Comparison of ENCODE assay signal across 8 mouse cellular contexts in the genomic region with DNA sequence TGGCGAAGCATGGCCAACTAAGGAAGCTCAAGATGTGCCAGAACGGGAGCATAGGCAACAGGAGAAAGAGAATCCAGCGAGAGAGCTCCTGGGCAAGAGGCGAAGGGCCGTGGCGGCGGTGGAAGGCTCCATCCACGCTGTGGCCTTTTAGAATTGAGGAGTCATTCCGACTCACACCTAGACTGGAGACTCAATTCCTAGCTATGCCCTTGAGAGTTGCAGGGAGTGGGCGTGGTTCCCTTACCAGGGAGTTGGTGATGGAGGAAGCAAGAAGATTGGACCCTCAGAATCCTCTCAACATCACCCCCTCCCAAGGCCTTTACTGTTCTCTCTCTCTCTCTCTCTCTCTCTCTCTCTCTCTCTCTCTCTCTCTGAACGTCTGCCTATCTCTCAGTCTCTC. TPM values are rescaled to one million over a fixed set of nuclear protein-coding genes. Genes with fewer than 3 reads are reported as not detected.
DNase-seq lines count a peak whose midpoint lies in the region; ATAC-seq lines count a peak whose summit lies in the region.

No protein-coding gene starts in this region.

- H3K4me3 ChIP-seq in kidney, embryonic 16.5 days (ENCODE audit: low read length): peak overlapping the region; percentile 89
- H3K4me3 ChIP-seq in erythroblast, embryonic 14.5 days (replicated peaks): peak overlapping the region; percentile 93
- H3K4me3 ChIP-seq in liver, embryonic 11.5 days (ENCODE audit: low read depth, low read length): peak overlapping the region; percentile 70

- H3K9me3 ChIP-seq in kidney, embryonic 16.5 days (ENCODE audit: low read length): no peaks in the 10 kb centered on the region
- no peaks in the 10 kb centered on the region for H3K9me3 ChIP-seq in erythroblast, embryonic 14.5 days (ENCODE audit: control insufficient read depth, low read length)
- no peaks in the 10 kb centered on the region for H3K9me3 ChIP-seq in liver, embryonic 11.5 days (ENCODE audit: control insufficient read depth, low read length)

- H3K4me1 ChIP-seq in kidney, embryonic 16.5 days (ENCODE audit: insufficient read depth, low read length): peaks cover 9% of the 10 kb centered on the region
- H3K4me1 ChIP-seq in erythroblast, embryonic 14.5 days (ENCODE audit: control insufficient read depth): peaks cover 58% of the 10 kb centered on the region
- peaks cover 21% of the 10 kb centered on the region for H3K4me1 ChIP-seq in liver, embryonic 11.5 days (replicated peaks; ENCODE audit: control insufficient read depth, insufficient read depth, low read length)

- 0 out of 2 replicates have a peak, but pooled peaks cover 11% of the 10 kb centered on the region for H3K36me3 ChIP-seq in kidney, embryonic 16.5 days (ENCODE audit: insufficient read depth, low read length)
- H3K36me3 ChIP-seq in erythroblast, embryonic 14.5 days (ENCODE audit: control insufficient read depth): peaks cover 38% of the 10 kb centered on the region
- H3K36me3 ChIP-seq in liver, embryonic 11.5 days (ENCODE audit: control insufficient read depth, insufficient read depth, low read length): peaks cover 6% of the 10 kb centered on the region; the same call in 1 of the 2 replicates

- no peaks in the 10 kb centered on the region for H3K27me3 ChIP-seq in kidney, embryonic 16.5 days (ENCODE audit: insufficient read depth, low read length)
- H3K27me3 ChIP-seq in erythroblast, embryonic 14.5 days (ENCODE audit: control insufficient read depth): no peaks in the 10 kb centered on the region
- no peaks in the 10 kb centered on the region for H3K27me3 ChIP-seq in liver, embryonic 11.5 days (replicated peaks; ENCODE audit: control insufficient read depth, insufficient read depth, low read length)

- H3K4me2 ChIP-seq in kidney, embryonic 16.5 days (replicated peaks; ENCODE audit: low read depth, low read length): peak overlapping the region; percentile 88
- H3K4me2 ChIP-seq in liver, embryonic 11.5 days: peak overlapping the region; percentile 92

- DNase-seq in kidney, postnatal 14 days: no peak
- peak; percentile 38 for DNase-seq in NIH3T3 (ENCODE audit: low read depth)
- DNase-seq in liver, embryonic 11.5 days (ENCODE audit: low spot score): no peak
- no peak for DNase-seq in urinary bladder, postnatal 10 days (ENCODE audit: low spot score)
- no peak for DNase-seq in gastrocnemius, adult 18-20 months (ENCODE audit: low spot score)
- DNase-seq in lung, postnatal 25 days (ENCODE audit: low spot score): no peak

- ATAC-seq in kidney, embryonic 16.5 days (ENCODE audit: low FRiP score, low TSS enrichment): no peak
- no peak for ATAC-seq in liver, embryonic 11.5 days (replicated peaks; ENCODE audit: low FRiP score)

- peak overlapping the region; percentile 84 for H3K9ac ChIP-seq in kidney, embryonic 16.5 days (replicated peaks; ENCODE audit: low read length)
- peak overlapping the region; percentile 76 for H3K9ac ChIP-seq in liver, embryonic 11.5 days (ENCODE audit: low read depth, low read length)

- WGBS in kidney, embryonic 16.5 days: 6% methylated on average over 11 of the region's 11 CpGs
- WGBS in liver, embryonic 11.5 days: 6% methylated on average over 11 of the region's 11 CpGs

- H3K27ac ChIP-seq in kidney, embryonic 16.5 days (ENCODE audit: low read length): peak overlapping the region; percentile 75; the same call in 1 of the 2 replicates
- peak overlapping the region; percentile 65 for H3K27ac ChIP-seq in liver, embryonic 11.5 days (ENCODE audit: low read depth, low read length)

RNA-seq across cellular contexts. Expression of gene Katnb1, which starts 0.7 kb away (rescaled TPM):
- polyA plus RNA-seq in kidney, embryonic 16.5 days (2015; fragmentation: Nextera tagmentation; extraction: Ambion mirVana): 29.5 and 33.2 TPM in 2 replicates
- 2.6 and 3.9 TPM in 2 replicates for polyA plus RNA-seq in erythroblast, embryonic 14.5 days (2012)
- 25.1 and 26.6 TPM in 2 replicates for polyA plus RNA-seq in liver, embryonic 11.5 days (2014; fragmentation: Nextera tagmentation; extraction: Ambion mirVana)
- 1 to 10 TPM; 6.6 to 7.4 TPM for total RNA-seq in gastrocnemius, adult 18-20 months (2021)

RNA-seq across cellular contexts. Expression of gene Drc7, which starts 26.7 kb away (rescaled TPM):
- 0.05 TPM in 1 of 2 replicates, not detected in the other for polyA plus RNA-seq in kidney, embryonic 16.5 days (2015; fragmentation: Nextera tagmentation; extraction: Ambion mirVana)
- not detected in 2 replicates for polyA plus RNA-seq in erythroblast, embryonic 14.5 days (2012)
- 0.26 TPM in 1 of 2 replicates, not detected in the other for polyA plus RNA-seq in liver, embryonic 11.5 days (2014; fragmentation: Nextera tagmentation; extraction: Ambion mirVana)
- not detected for total RNA-seq in gastrocnemius, adult 18-20 months (2021)
